Mouse (Mus musculus) midbrain, embryonic 15.5 days (tissue): ENCODE measurements around the gene Osbpl8. TPM values are rescaled to one million over a fixed set of nuclear protein-coding genes. Genes with fewer than 3 reads are reported as not detected.
"Not testable (repeated sequence)": the region's sequence is repeated elsewhere in the genome, so short reads cannot be mapped to it uniquely, and the experiment has no call there.

ENCODE experiments used
- ATAC-seq: fragments of 200-750 bp; cut with Nextera tagmentation; replicated peaks from 2 replicates; pipeline ENCODE4 v1.8.0; 2017; ENCODE audit warnings: moderate TSS enrichment
- H3K27ac ChIP-seq: fragments of 300-500 bp; sonication (generic); 2 replicates; pipeline ENCODE4 v1.5.1; 2015; ENCODE audit warnings: mild to moderate bottlenecking, inconsistent platforms
- H3K27me3 ChIP-seq: fragments of 300-500 bp; sonication (generic); replicated peaks from 2 replicates; pipeline ENCODE4 v1.6.1; 2015; ENCODE audit warnings: inconsistent platforms
- H3K36me3 ChIP-seq: fragments of 300-500 bp; sonication (generic); replicated peaks from 2 replicates; pipeline ENCODE4 v1.6.1; 2015; ENCODE audit warnings: inconsistent platforms
- H3K4me1 ChIP-seq: fragments of 300-500 bp; sonication (generic); 2 replicates; pipeline ENCODE4 v1.6.1; 2015; ENCODE audit warnings: inconsistent platforms
- H3K4me2 ChIP-seq: fragments of 300-500 bp; sonication (generic); 2 replicates; pipeline ENCODE4 v1.6.1; 2015; ENCODE audit warnings: inconsistent platforms, mild to moderate bottlenecking, moderate library complexity
- H3K4me3 ChIP-seq: fragments of 300-500 bp; sonication (generic); 2 replicates; pipeline ENCODE4 v1.5.1; 2015; ENCODE audit warnings: mild to moderate bottlenecking, inconsistent platforms
- H3K9ac ChIP-seq: fragments of 300-500 bp; sonication (generic); 2 replicates; pipeline ENCODE4 v1.6.1; 2015; ENCODE audit warnings: mild to moderate bottlenecking, inconsistent platforms
- H3K9me3 ChIP-seq: fragments of 300-500 bp; sonication (generic); 2 replicates; pipeline ENCODE4 v1.6.1; 2016; ENCODE audit warnings: inconsistent platforms
- WGBS: fragments of 180-500 bp; shearing (Covaris S2); methylation state at CpG from one replicate; pipeline ENCODE4 v1.1.7; 2015; ENCODE audit warnings: mixed read lengths; 5-methylcytosine and 5-hydroxymethylcytosine counted together
- polyA plus RNA-seq: library from polyadenylated mRNA; unstranded; fragments of >200 nt; fragmentation: Nextera tagmentation; extraction: Ambion mirVana; gene quantifications from 2 replicates; pipeline ENCODE4 v1.2.1, GENCODE M21; 2015

Osbpl8 gene
- polyA plus RNA-seq, 1 experiment from 2014 or later, result 18.0 TPM

DNA sequence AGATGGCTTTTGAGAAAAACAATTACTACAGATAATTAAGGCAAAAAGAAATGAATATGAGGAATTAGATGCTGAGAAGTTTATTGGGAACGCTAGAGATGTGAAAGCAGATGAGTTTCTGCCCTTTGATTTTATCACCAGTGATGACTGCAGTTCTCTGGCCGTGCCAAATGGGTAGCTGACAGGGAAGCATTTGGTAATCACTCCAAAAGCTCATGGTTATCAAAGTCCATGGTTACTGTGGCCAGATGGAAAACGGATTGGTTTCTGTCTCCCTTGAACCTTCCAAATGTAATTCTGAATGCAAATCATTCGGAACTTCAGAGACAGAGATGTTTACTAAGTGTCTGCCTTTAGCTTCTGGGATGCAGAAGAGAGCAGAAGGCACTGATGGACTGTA, 37.1 kb downstream of the Osbpl8 start:
- Histone ChIP-seq H3K4me2 (no peak overlapping the region), H3K4me1 (no peaks in the 10 kb centered on the region), H3K36me3 (no peaks in the 10 kb centered on the region), H3K9me3 (no peaks in the 10 kb centered on the region), H3K4me3 (no peak overlapping the region), H3K9ac (no peak overlapping the region), H3K27ac (no peak overlapping the region), H3K27me3 (no peaks in the 10 kb centered on the region)
- no peak for ATAC-seq
- 87% methylated on average over 4 of the region's 4 CpGs for WGBS

DNA sequence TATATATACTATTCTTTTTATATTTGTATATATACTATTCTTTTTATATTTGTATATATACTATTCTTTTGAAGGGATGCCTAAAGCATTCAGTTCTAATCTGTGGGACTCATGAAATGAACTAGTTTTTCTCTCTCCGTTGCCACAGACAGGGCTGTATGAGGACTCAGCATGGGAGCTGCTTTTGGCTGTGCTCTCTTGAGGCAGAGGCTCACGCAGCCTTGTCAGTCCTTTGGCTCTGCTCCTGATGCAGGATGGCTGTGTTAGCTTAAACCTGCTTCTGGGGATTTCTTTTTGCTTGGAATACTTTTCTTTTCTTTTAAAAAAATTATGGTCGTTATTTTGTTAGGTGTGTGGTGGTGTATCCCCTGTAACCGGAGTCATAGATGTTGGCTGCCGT, 39.5 kb downstream of the Osbpl8 start:
- no peak overlapping the region for H3K27ac ChIP-seq
- no peak for ATAC-seq
- 73% methylated on average over 5 of the region's 5 CpGs for WGBS
- H3K27me3 ChIP-seq, result no peaks in the 10 kb centered on the region
- H3K36me3 ChIP-seq, result no peaks in the 10 kb centered on the region
- H3K9me3 ChIP-seq, result no peaks in the 10 kb centered on the region
- H3K4me3 ChIP-seq, result no peak overlapping the region
- H3K4me2 ChIP-seq, result no peak overlapping the region
- no peak overlapping the region for H3K9ac ChIP-seq
- no peaks in the 10 kb centered on the region for H3K4me1 ChIP-seq

DNA sequence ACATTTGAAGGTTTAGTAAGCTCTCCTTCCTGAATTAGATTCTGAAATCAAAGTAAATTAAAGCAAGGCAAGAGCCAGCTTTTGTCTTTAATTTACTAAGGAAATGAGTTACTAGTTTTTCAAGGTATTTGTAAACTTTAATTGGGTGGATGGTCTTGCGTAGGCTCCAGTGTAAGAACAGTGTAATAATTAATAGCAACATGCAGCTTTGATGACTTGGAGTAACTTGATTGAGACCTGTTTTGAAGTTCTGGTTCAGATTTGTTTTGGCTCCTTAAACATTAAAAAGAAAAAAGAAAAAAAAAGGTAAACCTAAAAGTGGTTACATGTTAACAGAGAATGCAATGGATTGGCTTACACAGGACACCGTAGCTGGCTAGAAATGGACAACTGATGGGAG, 40.9 kb downstream of the Osbpl8 start:
- Histone ChIP-seq H3K4me3 (no peak overlapping the region), H3K9ac (no peak overlapping the region), H3K36me3 (no peaks in the 10 kb centered on the region), H3K4me2 (no peak overlapping the region), H3K27me3 (no peaks in the 10 kb centered on the region), H3K9me3 (no peaks in the 10 kb centered on the region), H3K4me1 (no peaks in the 10 kb centered on the region), H3K27ac (no peak overlapping the region)
- ATAC-seq, result no peak
- 96% methylated on average over 2 of the region's 2 CpGs for WGBS

DNA sequence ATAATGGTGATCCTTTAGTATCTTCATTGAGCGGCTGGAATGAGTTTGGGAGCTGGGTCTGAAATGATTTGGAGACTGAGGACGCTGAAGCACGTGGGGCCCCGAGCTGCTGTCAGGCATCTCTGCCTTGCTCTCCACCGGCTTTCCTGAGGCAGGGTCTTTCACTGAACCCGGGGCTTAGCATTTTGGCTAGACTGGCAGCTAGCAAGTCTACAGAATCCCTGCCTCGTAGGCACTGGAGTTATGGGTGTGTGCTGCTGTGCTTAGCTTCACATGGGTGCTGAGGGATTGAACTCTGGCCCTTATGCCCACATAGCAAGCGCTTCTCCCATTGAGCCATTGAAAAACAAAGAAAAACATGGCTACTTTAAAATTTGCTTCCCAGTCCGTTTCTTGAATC, 42.8 kb downstream of the Osbpl8 start:
- no peaks in the 10 kb centered on the region for H3K36me3 ChIP-seq
- H3K27me3 ChIP-seq, result no peaks in the 10 kb centered on the region
- H3K4me2 ChIP-seq, result no peak overlapping the region
- no peak overlapping the region for H3K9ac ChIP-seq
- H3K9me3 ChIP-seq, result no peaks in the 10 kb centered on the region
- no peaks in the 10 kb centered on the region for H3K4me1 ChIP-seq
- no peak for ATAC-seq
- no peak overlapping the region for H3K27ac ChIP-seq
- WGBS, result 78% methylated on average over 9 of the region's 9 CpGs
- no peak overlapping the region for H3K4me3 ChIP-seq

DNA sequence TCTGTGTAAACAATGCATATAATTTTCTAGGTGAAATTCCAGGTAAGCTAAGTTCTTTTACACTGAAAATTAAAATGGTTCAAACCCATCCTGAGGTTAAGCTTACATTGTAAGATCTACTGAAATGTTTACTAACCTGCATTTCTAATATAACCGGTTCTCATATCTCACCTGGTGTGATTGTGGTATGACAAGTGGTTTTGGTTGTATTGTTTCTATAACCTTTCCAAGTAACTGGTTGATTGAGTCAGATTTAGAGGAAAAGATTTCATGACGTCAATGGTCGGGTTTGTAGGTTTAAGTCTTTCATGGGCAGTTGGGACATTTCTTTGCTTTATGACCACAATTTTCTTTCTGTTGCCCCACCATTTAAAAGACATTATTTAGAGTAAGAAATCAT, 49.5 kb downstream of the Osbpl8 start:
- H3K27ac ChIP-seq, result no peak overlapping the region
- no peaks in the 10 kb centered on the region for H3K4me1 ChIP-seq
- H3K9me3 ChIP-seq, result no peaks in the 10 kb centered on the region
- H3K27me3 ChIP-seq, result no peaks in the 10 kb centered on the region
- H3K9ac ChIP-seq, result no peak overlapping the region
- ATAC-seq, result no peak
- WGBS, result 97% methylated on average over 3 of the region's 3 CpGs
- no peak overlapping the region for H3K4me2 ChIP-seq
- H3K4me3 ChIP-seq, result no peak overlapping the region
- H3K36me3 ChIP-seq, result no peaks in the 10 kb centered on the region

DNA sequence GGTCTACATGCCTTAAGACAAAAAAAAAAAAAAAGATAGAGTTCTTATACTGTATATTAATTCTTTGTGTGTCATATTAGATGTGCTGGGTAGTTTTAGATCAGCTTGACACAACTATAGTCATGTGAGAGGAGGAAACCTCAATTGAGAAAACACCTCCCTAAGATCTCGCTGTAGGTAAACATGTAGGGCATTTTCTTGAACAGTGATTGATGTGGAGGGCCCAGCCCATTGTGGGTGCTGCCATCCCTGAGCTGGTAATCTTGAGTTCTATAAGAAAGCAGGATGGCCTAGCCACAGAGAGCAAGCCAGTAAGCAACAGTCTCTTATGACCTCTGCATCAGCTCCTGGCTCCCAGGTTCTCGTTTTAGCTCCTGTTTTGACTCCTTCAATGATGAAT, 50.1 kb downstream of the Osbpl8 start:
- H3K4me3 ChIP-seq, result no peak overlapping the region
- H3K9me3 ChIP-seq, result no peaks in the 10 kb centered on the region
- H3K9ac ChIP-seq, result no peak overlapping the region
- H3K4me1 ChIP-seq, result no peaks in the 10 kb centered on the region
- H3K27me3 ChIP-seq, result no peaks in the 10 kb centered on the region
- no peak overlapping the region for H3K4me2 ChIP-seq
- no peak overlapping the region for H3K27ac ChIP-seq
- 92% methylated on average over 2 of the region's 2 CpGs for WGBS
- no peak for ATAC-seq
- H3K36me3 ChIP-seq, result no peaks in the 10 kb centered on the region

DNA sequence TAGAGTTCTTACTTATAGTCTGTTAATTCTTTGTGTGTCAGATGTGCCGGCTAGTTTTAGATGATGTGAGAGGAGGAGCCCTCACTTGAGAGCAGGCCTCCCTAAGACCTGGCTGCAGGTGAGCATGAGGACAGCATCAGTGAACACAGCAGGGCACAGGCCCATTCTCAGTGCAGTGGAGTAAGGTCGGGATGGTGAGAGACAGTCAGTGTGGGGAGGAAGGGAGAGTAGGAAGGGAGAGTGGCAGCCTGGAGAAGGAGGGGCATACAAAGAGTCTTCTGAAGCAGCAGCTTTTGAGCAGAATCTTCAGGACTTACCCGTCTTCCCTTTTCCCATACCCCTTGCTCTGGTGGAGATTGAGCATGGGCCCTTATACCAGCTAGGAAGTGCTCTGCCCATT, 51.0 kb downstream of the Osbpl8 start:
- 75% methylated on average over 3 of the region's 3 CpGs for WGBS
- H3K9ac ChIP-seq, result no peak overlapping the region
- no peak overlapping the region for H3K27ac ChIP-seq
- no peaks in the 10 kb centered on the region for H3K9me3 ChIP-seq
- H3K36me3 ChIP-seq, result no peaks in the 10 kb centered on the region
- no peaks in the 10 kb centered on the region for H3K27me3 ChIP-seq
- no peaks in the 10 kb centered on the region for H3K4me1 ChIP-seq
- no peak overlapping the region for H3K4me2 ChIP-seq
- H3K4me3 ChIP-seq, result no peak overlapping the region
- ATAC-seq, result no peak

DNA sequence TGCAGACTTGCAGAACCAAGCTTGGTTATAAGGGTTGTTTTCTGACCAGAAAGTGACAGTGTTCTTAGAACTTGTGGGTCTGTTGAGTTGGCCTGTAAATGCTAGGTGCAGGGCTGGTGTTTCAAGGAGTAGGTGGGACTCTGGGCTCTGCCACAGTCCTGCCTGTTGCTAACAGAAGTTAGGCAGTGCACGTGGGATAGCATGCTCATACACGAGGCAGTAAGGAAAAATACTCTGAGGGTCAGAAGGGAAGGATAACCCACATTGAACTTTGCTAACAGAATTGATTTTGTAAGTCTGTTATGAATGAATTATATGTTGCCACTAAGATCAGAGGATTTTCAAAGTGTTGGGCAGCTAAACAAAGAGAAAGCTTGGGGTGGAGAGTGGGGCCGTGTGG, 51.6 kb downstream of the Osbpl8 start:
- 85% methylated on average over 3 of the region's 3 CpGs for WGBS
- no peak for ATAC-seq
- Histone ChIP-seq H3K27ac (no peak overlapping the region), H3K9ac (no peak overlapping the region), H3K9me3 (no peaks in the 10 kb centered on the region), H3K27me3 (no peaks in the 10 kb centered on the region), H3K4me3 (no peak overlapping the region), H3K4me2 (no peak overlapping the region), H3K36me3 (no peaks in the 10 kb centered on the region), H3K4me1 (no peaks in the 10 kb centered on the region)

DNA sequence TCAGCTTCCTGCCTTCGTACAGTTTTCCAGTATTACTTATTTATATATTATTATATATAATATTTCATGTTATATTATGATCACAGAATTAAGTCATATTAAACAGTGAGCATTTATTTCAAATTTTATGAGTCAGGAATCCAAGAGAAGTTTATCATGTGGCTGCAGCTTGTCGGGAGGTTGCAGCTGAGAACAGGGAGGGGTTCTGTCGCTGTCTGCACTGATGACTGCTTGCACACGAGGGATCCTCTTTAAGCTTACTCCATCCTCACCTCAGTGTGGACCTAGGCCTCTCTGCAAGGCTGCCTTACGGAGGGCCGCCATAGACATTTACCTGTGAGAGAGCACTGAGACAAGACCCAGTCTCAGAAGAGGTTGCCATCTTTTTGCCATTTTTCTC, 58.0 kb downstream of the Osbpl8 start:
- H3K4me2 ChIP-seq, result no peak overlapping the region
- no peaks in the 10 kb centered on the region for H3K36me3 ChIP-seq
- H3K4me3 ChIP-seq, result no peak overlapping the region
- no peaks in the 10 kb centered on the region for H3K27me3 ChIP-seq
- no peak overlapping the region for H3K27ac ChIP-seq
- no peak overlapping the region for H3K9ac ChIP-seq
- peaks cover 13% of the 10 kb centered on the region for H3K4me1 ChIP-seq
- H3K9me3 ChIP-seq, result no peaks in the 10 kb centered on the region
- ATAC-seq, result no peak
- 73% methylated on average over 6 of the region's 6 CpGs for WGBS

DNA sequence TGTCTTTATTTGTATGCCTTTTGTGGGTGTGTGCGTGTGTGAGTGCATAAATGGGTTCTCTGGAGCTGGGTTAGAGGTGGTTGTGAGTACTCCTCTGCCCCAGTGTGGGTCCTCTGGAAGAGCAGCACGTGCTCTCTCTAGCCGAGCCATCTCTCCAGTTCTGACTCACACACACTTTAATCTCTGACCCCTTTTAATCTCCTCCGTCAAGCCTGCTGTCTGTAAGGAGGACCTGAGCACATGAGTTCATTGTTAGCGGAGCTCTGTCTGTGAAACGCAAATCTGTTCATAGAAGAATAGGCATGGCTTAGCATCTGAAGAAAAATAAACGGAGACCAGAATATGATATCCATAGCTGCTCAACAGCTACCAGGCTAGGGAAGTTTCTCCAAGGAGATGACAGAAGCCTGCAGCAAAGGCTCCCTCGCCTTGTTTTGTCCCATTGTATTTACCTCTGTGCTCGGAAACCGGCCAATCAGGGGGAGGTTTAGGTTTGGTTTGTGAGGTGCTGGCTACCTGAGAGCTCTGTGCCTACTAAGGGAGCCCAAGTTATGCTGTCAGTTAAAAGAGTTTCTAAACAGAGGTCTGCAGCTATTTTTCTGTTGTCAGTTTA, 58.8 kb downstream of the Osbpl8 start:
- H3K27me3 ChIP-seq, result no peaks in the 10 kb centered on the region
- no peak overlapping the region for H3K4me3 ChIP-seq
- ATAC-seq, result peak; percentile 71
- no peaks in the 10 kb centered on the region for H3K9me3 ChIP-seq
- H3K9ac ChIP-seq, result no peak overlapping the region
- 0 out of 2 replicates have a peak overlapping the region, but pooled peaks have one; percentile 19 for H3K27ac ChIP-seq
- WGBS, result 23% methylated on average over 10 of the region's 10 CpGs
- H3K36me3 ChIP-seq, result no peaks in the 10 kb centered on the region
- H3K4me2 ChIP-seq, result no peak overlapping the region
- H3K4me1 ChIP-seq, result peaks cover 13% of the 10 kb centered on the region

DNA sequence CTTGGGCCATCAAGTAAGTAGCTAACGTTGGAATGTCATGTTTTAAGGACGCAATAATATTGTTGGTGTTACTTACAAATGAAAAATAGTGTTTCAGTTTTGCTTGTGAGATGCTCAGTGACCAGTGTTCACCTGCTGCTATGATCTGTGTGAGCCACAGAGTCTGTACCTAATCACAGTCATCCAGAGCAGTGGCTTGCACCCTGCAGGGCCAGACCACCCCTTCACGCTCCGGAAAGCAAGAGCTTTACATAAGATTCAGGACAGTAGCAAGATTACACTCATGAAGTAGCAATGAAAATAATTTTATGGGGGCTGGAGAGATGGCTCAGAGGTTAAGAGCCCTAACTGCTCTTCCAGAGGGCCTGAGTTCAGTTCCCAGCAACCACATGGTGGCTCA, 60.1 kb downstream of the Osbpl8 start:
- Histone ChIP-seq H3K27ac (no peak overlapping the region), H3K4me3 (no peak overlapping the region), H3K4me2 (no peak overlapping the region), H3K9ac (no peak overlapping the region), H3K36me3 (no peaks in the 10 kb centered on the region), H3K4me1 (peaks cover 13% of the 10 kb centered on the region), H3K9me3 (no peaks in the 10 kb centered on the region), H3K27me3 (no peaks in the 10 kb centered on the region)
- 83% methylated on average over 4 of the region's 4 CpGs for WGBS
- no peak for ATAC-seq

DNA sequence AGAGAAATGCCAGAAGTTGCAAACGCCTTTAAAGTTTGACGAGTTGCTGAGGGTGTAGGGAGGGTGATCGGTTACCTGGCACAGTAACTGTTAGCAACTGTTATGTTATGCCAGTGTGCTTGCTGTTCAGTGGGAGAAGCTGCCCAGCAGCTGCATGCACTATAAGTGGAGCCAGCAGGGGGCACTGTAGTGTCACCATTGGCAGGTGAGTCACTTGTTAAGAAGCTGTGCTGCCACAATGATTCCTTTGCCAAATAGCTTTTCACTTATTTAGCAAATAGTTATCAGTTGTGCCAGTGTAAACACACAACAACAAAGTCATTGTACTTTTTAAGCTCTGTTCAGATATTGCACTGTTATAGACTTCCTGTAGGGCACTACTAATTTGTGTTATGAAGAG, 62.0 kb downstream of the Osbpl8 start:
- WGBS, result 30% methylated on average over 3 of the region's 3 CpGs
- Histone ChIP-seq H3K27ac (no peak overlapping the region), H3K9ac (no peak overlapping the region), H3K36me3 (no peaks in the 10 kb centered on the region), H3K9me3 (no peaks in the 10 kb centered on the region), H3K4me3 (no peak overlapping the region), H3K27me3 (no peaks in the 10 kb centered on the region), H3K4me1 (peaks cover 13% of the 10 kb centered on the region), H3K4me2 (no peak overlapping the region)
- ATAC-seq, result peak; percentile 63

DNA sequence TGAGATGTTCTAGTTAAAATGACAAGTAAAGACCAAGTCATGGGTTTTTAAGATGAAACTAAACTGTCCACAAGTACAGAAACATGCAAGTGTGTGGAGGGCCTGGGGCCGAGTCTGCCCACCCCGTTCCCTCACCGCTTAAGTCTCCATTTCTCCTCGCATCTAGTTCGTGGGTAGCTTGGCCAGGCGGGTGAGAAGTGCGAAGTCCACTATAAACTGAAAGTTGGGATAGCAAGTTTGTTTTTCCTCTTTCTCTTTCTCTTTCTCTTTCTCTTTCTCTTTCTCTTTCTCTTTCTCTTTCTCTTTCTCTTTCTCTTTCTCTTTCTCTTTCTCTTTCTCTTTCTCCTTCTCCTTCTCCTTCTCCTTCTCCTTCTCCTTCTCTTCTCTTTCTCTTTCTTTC, 67.7 kb downstream of the Osbpl8 start:
- H3K4me3 ChIP-seq, result not testable (repeated sequence)

More for the DNA sequence above, 67.7 kb downstream of the Osbpl8 start:
- H3K36me3 ChIP-seq, H3K9me3 ChIP-seq, H3K27ac ChIP-seq, H3K27me3 ChIP-seq, H3K9ac ChIP-seq, H3K4me2 ChIP-seq, H3K4me1 ChIP-seq, ATAC-seq: not testable (repeated sequence)
- WGBS, result 90% methylated on average over 7 of the region's 7 CpGs
